Mouse (Mus musculus): ENCODE measurements around the gene Rps11.
"Not testable (repeated sequence)": the region's sequence is repeated elsewhere in the genome, so short reads cannot be mapped to it uniquely, and the experiment has no call there.

The Rps11 gene

DNA sequence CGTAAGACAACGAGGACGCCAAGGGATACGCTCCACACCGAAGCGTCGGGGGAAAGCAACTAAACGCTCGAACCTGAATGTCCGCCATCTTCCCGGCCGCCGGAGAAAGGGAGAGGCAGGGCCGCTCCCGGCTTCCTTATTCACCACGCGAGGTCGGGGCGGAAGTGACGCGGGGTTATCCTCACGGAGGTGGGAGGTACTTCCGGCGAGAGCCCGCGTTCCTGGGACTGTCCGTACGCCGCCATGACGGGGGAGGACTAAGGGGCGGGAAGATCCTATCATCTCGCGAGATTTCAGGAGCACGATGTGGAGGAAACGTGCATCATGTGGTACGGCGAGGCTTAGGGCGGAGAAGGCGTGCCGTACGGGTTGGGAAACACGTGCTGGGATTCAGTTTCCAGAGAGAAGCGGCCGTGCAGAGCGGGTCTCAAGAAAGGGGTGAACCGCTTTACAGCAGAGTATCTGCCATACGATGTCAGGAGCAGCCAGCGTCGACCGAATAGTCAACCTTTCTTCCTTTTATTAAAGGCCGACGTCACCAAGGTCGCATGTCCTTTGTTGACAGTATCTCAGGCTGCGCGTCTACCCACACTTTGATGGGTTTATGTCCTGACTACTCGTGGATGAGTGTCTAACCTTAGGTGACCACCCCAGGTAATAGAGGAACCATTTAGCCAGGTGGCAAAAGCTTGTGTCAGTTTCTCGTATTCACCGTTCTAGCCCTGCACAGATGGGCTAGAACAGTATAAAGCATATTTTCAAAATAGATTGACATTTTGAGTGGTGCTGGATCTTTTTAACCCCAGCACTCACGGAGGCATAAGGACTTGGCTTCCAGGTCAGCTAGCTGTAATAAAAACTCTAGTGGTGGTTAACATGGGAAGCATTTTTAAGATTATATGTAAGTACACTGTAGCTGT, at the start of gene Rps11:
TSS of gene Rps11 (minus strand) at position 216 of the 920 bp plus-strand sequence.
- peak; percentile 98 for DNase-seq (ENCODE audit: low spot score in 2 of 2)

DNA sequence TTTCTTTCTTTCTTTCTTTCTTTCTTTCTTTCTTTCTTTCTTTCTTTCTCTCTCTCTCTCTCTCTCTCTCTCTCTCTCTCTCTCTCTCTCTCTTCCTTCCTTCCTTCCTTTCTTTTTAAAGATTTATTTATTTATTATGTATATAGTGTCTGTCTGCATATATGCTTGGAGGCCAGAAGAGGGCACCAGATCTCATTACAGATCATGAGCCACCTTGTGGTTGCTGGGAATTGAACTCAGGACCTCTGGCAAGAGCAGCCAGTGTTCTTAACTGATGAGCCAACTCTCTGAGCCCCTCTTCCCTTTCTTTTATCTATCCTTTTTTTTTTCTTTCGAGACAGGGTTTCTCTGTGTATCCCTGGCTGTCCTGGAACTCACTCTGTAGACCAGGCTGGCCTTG, 49.5 kb upstream of the Rps11 start:
- DNase-seq (ENCODE audit: low spot score in 2 of 2) = not testable (repeated sequence)

DNA sequence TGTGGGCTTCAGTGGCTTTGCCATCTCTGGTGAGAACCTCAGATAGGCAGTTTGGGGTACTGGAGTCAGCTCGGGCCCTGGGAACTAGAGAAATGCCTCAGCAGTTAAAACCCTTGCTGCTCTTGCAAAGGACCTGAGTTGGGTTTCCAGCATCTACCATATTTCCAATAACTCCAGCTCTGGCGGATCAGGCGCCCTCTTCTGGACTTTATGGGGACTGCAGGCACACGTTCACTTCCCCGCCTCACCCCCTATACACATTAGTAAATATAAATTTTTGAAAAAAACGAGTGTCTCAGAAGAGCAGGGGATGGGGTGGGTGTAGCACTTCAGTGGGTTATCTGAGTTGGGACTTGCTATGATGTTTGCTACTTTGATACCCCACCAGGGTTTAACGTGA, 48.7 kb upstream of the Rps11 start:
- DNase-seq (ENCODE audit: low spot score in 2 of 2) = no peak

DNA sequence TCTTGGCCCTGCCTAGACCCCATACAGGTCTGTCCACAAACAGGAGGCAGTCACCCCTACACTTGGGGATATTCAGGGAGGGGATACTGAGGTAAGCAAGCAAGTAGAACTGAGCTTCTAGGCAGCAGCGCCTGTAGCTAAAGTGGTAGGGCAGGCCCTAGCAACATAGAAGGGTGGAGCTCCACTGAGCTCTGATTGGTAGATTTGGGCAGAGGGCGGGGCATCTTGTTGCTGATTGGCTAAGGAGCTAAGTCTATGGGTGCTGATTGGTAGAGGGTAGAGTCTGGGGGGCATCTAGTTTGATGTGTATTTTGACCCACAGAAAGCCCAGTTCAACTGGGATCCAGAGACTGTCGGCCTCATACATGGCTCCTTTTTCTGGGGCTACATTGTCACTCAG, 45.3 kb upstream of the Rps11 start:
- DNase-seq (ENCODE audit: low spot score in 2 of 2) = no peak

GRCm38 (mm10) chr7:45168656-45169055, 44.4 kb upstream of the Rps11 start:
- DNase-seq (ENCODE audit: low spot score in 2 of 2) = no peak

DNA sequence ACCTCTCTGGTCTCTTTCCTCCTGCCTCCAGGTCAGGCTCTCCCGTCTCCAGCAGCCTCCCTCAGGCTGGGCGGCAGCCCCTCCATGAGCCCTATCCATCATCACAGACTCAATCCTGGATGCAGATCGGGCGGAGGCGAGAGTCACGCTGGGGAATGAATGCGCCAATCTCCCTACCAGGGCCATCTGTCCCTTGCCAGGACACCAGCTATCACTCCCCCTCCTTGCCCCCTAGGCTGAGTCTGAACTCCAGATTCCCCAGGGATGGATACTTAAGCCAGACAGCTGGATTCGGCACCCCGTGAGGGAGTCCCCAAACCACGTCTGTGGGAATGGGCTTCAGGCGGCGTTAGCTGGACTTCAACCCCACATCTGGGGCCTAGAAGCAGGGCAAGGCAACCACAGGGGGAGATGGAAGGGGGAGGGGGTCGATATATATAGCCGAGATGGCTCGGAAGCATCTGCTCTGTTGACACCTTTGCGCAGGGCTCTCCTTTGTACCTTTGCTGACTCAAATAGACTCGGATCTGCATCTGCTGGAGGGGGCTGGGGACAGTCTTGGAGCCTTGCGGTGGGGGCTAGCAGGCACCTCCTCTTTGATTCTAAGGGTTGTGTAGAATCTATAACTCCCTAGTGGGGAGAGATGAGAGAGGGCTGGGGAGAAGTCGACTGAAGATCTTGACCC, 43.7 kb upstream of the Rps11 start:
- DNase-seq (ENCODE audit: low spot score in 2 of 2) = no peak

DNA sequence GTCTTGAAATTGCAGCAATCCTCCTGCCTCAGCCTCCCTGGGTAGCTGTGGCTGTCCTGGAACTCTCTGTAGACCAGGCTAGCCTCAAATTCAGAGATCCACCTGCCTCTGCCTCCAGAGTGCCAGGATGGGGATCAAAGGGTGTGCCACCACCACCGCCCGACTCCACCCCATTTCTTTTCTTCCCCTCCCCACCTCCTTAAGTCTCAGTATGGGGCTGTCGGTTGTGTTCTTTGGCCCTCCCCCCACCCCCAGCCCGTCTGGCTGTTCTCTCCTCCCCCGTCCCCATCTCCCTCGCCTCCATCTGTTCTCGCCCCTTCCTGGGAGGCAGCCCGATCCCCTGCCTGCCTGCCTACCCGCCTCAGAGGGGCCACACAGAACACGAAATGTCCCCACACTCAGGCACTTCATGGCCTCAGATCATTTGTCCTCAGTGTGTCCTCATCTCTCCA, 42.7 kb upstream of the Rps11 start:
- no peak for DNase-seq (ENCODE audit: low spot score in 2 of 2)

DNA sequence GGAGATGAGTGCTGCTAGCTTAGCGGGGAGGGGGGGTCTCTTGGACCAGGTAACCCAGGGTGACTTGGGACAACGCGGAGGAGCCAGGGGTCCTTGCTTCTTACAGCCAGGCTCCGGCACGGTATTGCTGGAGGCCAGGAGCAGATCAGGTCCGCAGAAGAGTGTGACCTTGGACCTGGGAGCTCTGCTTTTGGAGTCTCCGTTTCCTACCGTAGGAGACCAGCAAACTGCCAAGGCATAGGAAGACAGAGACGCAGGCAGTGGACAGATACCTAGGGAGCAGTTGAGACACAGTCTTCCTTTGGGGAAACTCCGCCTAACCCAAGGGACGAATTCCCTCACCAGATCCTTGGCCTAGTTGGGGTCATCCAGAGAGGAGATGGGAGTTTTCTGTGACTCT, 41.5 kb upstream of the Rps11 start:
- DNase-seq (ENCODE audit: low spot score in 2 of 2) = no peak

DNA sequence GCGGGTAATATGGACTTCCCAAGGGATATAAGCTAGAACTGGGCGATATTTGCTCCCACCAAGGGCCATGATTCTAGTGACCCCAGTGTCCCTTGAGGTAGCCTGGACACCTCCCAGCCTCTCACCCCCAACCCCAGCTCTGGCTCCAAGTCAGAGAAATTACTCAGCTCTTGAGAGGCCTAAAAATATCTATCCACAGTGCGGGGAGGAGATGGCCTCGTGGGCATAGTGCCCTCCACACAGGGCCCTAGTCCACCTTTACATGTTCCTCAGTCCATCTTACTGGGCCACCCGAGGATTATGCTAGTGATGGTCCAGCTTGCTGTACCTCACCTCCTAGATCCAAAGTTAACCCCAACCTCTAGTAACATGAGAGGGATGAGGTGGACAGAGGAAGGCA, 40.6 kb upstream of the Rps11 start:
- DNase-seq (ENCODE audit: low spot score in 2 of 2) = no peak

DNA sequence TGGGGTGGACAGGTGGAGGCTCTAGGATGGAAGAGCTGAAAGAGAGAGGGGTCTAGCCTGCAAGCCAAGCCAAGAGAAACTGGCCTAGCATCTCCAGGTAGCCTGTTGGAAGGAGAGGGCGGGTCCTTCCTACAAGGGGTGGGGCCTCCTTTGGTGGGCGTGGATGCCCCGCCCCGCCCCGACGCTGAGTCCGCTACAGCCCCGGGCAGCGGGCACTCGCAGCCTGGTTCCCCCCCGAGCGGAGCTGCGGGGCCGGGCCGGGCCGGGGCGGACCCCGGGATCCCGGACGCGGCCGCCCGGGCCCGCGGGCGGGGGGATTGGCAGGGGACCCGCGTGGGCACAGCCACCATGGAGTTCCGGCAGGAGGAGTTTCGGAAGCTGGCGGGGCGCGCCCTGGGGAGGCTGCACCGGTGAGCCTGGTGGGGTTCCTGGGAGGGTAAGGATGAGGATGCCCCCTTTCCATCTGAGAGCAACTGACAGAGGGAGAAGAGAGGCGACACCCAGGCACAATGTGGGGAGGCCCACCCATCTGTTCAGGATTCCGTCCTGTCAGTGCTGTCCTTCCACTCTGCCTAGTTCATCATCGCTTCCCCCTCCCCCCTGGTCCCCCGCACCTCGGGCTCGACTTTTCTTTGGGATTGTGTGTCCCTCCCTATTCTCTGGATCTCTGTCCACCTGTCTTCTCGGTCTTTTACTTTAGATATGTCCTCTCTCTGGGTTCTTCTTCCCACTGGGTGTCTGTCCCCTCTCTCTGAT, 39.7 kb upstream of the Rps11 start, which contains the start of gene Slc17a7:
TSS of gene Slc17a7 (plus strand) at position 215 of the 756 bp plus-strand sequence.
- DNase-seq (ENCODE audit: low spot score in 2 of 2) = no peak

- DNase-seq (ENCODE audit: low spot score in 2 of 2) = no peak
Observed at GRCm38 (mm10) chr7:45162996-45163615, 38.9 kb upstream of the Rps11 start.

DNA sequence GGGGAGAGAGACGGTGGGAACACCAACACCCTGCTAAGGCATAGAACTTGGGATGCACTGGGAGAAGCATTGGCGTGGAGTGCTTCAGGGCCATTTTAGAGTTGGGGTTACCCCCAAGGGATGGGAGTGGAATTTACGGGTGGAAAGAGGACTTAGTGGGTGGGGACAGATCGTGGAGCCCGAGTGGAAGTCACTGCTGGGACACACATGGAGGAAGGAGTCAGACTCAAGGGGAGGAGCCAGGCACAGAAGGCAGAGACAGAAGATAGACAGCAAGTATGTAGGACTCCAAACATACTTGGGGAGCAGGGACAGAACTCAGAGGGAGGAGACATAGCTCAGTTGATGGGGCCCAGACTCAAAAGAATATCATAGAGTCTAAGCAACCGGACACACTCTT, 38.3 kb upstream of the Rps11 start:
- no peak for DNase-seq (ENCODE audit: low spot score in 2 of 2)

- DNase-seq (ENCODE audit: low spot score in 2 of 2) = peak; percentile 91 to 97
Observed at GRCm38 (mm10) chr7:45161612-45162473, 37.6 kb upstream of the Rps11 start.

DNA sequence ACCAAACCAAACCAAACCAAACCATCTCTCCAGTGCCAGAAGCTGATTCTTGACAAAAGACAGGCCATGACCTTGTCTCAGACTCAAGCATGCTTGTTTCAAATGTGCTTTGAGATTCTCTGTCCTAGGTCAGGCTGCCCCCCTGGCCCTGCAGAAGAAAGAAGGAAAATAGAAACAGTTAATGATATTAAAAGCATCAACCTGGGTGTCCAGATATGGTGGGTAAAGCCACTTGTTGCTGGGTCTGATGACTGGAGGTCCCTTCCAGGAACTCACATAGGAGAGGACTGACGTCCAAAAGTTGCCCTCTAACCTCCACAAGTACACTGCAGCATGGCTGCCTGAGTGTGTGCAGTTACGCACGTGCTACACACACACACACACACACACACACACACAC, 36.6 kb upstream of the Rps11 start:
- DNase-seq (ENCODE audit: low spot score in 2 of 2) = no peak

DNA sequence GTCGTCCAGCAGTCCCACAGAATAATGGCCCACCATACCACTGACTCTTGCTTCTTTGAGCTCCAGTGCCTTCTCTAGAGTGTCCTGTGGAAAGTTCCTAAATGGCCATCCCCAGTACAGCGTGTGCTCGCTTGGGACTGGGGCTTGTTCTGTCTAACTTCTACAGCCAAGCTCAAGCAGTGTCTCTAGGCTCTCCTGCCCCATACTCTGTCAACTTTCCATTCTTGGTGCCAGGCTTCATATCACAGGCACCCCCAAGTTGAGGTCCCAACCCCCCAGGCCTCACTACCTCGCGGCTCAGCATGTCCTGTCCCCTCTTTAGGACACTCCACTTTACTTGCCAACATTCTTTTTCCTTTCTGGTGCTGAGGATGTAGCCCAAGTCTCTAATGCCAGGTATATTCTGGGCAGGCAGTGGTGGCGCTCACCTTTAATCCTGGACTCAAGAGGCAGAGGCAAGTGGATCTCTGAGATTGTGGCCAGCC, 36.1 kb upstream of the Rps11 start:
- no peak for DNase-seq (ENCODE audit: low spot score in 2 of 2)

DNA sequence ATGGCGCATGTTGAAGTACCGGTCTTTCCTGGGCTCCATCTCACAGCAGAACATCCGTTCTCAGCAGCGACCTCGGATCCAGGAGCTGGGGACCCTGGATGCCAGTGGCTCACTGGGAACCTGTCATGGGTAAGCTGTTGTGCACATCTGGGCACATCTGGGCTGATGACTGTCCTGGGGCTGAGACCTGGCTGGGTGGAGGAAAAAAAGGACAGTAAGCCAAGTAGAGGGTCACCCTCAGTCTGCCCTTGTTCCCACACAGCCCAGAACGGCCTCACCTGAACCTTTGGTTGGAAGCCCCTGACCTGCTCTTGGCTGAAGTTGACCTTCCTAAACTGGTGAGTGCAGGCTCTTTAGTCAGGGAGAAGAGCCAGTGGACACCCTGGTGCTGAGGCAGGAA, 34.8 kb upstream of the Rps11 start:
- no peak for DNase-seq (ENCODE audit: low spot score in 2 of 2)

GRCm38 (mm10) chr7:45157459-45157858, 33.2 kb upstream of the Rps11 start:
- no peak for DNase-seq (ENCODE audit: low spot score in 2 of 2)

- no peak for DNase-seq (ENCODE audit: low spot score in 2 of 2)
Observed at GRCm38 (mm10) chr7:45156206-45156605, 32.0 kb upstream of the Rps11 start.

DNA sequence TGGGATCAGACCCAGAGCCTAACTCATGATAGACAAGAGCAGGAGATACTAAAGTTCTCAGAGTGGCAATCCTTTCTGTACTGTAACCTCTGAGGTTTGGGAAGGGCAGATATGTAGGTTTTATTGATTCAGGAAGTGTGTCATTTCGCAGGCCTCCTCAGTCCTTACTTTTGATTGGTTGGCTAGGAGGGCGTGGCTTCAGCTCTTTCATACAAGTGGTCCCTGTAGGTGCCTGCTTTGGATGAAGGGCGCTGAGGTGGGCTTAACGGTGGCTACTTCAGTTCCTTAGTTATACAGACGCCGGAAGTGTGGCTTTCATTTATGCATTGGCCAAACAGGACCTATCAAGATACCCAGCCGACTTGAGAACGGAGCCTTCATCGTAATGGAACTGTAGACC, 31.4 kb upstream of the Rps11 start:
- DNase-seq (ENCODE audit: low spot score in 2 of 2) = no peak

DNA sequence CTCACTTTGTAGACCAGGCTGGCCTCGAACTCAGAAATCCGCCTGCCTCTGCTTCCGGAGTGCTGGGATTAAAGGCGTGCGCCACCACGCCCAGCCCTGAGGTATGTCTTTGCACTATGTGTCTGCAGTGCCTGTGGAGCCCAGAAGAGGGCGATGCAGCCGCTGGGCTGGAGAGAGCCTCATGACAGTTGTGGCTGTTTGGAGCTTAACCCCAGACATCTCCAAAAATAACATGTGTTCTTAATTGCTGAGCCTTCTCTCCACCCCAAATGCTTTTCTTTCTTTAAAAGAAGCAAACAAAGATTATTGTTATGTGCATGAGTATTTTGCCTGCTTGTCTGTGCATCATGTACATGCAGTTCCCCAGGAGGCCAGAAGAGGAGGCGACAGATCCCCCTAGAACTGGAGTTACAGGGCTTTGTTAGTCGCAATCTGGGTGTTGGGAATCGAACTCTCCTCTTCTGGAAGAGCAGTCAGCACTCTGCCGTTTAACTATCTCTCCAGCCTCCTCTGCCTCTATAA, 30.8 kb upstream of the Rps11 start:
- peak in 1 of 2 experiments; percentile 68 for DNase-seq (ENCODE audit: low spot score in 2 of 2)
